Mouse (Mus musculus): ENCODE measurements around the gene Grin3b.
"Not testable (repeated sequence)": the region's sequence is repeated elsewhere in the genome, so short reads cannot be mapped to it uniquely, and the experiment has no call there.

Gene Grin3b

GRCm38 (mm10) chr10:79936284-79936910 lies 34.1 kb upstream of the Grin3b start:
- DNase-seq (ENCODE audit: low read depth) = no peak

- no peak for DNase-seq (ENCODE audit: low read depth)
These were observed 33.5 kb upstream of the Grin3b start for GRCm38 (mm10) chr10:79936911-79937441.

GRCm38 (mm10) chr10:79937775-79938526 lies 32.6 kb upstream of the Grin3b start:
- no peak for DNase-seq (ENCODE audit: low read depth)

DNA sequence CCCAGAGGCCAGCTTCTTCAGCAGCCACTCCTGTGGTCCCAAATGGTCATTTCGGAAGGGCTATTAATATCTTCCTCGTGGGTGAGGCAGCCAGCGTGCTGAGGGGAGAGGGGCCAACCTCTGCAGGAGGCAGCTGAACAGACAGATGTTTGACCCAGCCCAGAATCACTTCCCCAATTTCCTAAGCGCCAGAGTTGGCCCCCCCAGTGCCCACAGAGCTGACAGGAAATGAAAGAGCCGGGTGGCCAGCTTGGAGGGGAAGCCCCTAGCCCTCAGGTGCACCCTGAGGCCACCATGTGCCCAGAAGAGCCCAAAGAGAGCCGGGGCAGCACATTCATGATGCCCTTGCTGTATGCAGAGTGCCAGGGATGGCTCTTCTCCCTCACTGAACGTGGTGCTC lies 29.8 kb upstream of the Grin3b start:
- no peak for DNase-seq (ENCODE audit: low read depth)

- no peak for DNase-seq (ENCODE audit: low read depth)
These were observed 27.5 kb upstream of the Grin3b start for GRCm38 (mm10) chr10:79942988-79943387.

DNA sequence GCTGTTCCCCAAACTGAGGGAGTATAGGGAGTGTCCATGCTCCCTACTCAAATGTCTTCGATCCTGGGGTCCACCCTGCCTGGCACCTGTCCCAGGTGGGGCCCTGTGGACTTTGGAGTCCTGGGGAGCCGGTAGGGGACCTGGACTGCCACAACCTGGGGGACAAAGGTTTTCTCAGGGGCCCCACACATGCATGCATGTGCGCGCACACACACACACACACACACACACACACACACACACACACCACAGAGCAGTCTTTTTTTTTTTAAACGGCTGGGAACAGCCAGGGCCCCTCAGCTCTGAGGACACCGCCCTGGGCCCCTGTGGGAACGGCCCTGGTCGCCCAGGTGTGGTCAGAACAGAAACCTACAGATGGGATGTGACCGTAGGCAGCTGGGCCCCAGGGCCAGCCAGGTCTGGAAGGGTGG lies 27.0 kb upstream of the Grin3b start:
- no peak for DNase-seq (ENCODE audit: low read depth)

DNA sequence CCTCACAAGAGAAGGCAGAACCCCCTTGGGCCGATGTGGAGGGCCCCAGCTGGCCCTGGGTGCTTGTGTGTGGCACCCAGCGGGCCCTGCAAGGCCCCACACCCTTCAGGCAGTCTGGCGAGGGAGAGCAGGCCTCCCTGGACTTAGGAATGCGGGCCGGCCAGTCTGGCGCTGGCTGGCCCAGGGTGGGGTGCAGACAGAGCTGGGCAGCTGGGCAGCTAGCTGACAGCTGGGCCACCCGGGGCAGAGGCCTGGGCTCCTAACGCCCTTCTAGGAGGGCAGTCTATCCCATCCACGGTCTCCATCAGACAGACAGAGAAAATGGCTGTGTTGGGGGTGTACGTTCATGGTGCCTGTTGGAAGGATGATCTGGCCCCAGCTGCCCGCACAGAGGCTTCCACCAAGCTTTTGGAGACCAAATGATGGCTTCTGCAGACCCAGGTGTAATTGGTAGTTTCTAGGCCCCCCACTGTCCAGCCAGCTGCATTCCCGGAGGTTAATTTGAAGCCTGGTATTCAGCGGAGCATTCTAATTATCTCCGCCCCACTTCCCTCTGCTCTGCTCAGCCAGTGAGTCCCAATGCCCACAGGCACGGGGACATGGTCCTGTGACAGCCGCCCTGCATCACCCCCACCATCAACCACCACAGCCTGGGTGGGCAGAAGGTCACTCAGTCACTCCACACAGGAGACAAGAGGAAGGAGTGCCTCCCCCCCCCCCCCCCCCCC lies 24.8 kb upstream of the Grin3b start:
- DNase-seq (ENCODE audit: low read depth) = no peak

GRCm38 (mm10) chr10:79946752-79947322 lies 23.7 kb upstream of the Grin3b start:
- DNase-seq (ENCODE audit: low read depth) = no peak

GRCm38 (mm10) chr10:79947502-79947901 lies 23.0 kb upstream of the Grin3b start:
- no peak for DNase-seq (ENCODE audit: low read depth)

GRCm38 (mm10) chr10:79949873-79950272 lies 20.6 kb upstream of the Grin3b start:
- DNase-seq (ENCODE audit: low read depth) = no peak

DNA sequence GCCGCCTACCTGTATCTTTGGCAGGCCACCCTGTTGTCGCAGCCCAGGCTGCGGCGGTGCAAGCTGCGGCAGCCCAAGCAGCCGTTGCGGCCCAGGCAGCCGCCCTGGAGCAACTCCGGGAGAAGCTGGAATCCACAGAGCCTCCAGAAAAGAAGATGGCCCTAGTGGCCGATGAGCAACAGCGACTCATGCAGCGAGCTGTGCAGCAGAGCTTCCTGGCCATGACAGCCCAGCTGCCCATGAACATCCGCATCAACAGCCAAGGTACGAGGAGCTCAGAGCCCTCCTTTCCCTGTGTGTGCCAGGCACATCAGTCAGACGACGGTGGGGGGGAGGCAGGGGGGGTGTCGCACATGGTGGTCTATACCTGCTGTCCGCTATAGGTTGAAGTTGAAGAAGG lies 19.9 kb upstream of the Grin3b start:
- no peak for DNase-seq (ENCODE audit: low read depth)

- DNase-seq (ENCODE audit: low read depth) = no peak
These were observed 16.6 kb upstream of the Grin3b start for GRCm38 (mm10) chr10:79953946-79954345.

DNA sequence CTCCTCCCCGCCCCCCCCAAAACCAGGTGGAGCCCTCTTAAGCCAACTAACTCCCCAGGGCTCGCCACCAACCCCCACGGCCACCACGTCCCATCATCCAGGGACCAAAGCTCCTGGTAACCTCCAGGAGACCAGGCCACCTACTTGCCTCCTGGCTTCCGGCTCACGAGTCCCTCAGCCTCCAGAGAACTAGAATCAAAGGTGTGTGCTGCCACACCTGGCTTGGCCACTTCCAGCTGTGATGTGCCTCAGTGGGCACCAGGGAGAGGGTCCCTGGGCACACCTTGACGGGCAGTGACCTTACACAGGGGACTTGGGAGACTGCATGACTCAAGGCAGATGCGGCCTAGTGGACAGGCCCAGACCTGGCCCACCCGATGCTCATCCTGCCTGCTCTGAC lies 14.8 kb upstream of the Grin3b start:
- no peak for DNase-seq (ENCODE audit: low read depth)

- DNase-seq (ENCODE audit: low read depth) = no peak
These were observed 13.8 kb upstream of the Grin3b start for GRCm38 (mm10) chr10:79956643-79957154.

GRCm38 (mm10) chr10:79958140-79958816 lies 12.2 kb upstream of the Grin3b start:
- peak; percentile 79 for DNase-seq (ENCODE audit: low read depth)

- not testable (repeated sequence) for DNase-seq (ENCODE audit: low read depth)
These were observed 11.1 kb upstream of the Grin3b start for GRCm38 (mm10) chr10:79959412-79959811.

- peak; percentile 100 for DNase-seq (ENCODE audit: low read depth)
These were observed 10.5 kb upstream of the Grin3b start, which contains the start of gene Wdr18 for GRCm38 (mm10) chr10:79959847-79960601. Wdr18 (plus strand) TSS chr10:79960152.

DNA sequence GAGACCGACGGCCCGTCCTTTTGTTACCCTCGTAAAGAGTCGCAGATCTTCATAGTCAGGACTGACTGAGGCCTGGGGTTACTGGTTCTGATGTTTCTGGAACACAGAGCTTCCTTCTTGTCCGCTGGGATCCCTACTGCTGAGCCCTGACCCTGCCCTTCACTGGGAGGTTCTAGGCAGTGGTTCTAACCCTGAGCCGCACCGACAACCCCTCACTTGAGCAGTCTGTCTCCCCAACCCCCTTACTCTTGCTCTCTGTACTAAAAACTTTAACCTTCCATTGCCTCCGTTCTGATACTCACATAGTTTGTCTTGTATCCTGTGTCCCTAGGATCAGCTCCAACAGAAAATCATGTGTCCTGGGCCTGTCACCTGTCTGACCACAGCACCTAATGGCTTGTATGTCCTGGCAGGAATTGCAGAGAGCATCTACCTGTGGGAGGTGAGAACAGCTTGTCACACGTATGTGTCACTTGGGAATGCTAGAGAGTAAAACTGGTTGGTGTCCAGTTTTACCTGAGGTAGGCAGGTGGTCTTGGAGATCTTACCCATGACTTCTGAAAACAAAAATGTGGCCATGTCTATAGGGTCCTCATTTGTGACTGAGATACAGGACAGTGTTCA lies 9.7 kb upstream of the Grin3b start:
- DNase-seq (ENCODE audit: low read depth) = no peak

DNA sequence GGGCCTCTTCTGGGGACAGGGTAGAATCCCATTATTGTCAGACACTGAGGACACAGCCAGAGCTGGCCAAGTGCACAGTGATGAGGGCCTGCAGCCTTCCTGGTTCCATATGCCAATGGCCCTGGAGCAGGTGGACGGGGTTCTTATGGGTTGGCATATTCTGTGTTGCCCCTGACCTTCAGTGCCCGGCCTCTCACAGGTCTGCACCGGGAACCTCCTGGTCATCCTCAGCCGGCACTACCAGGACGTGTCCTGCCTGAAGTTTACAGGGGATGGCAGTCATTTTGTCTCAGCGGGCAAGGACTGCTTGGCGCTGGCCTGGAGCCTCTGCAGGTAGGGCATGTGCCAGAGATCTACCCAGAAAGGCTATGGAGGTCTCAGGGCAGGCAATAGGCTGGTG lies 5.8 kb upstream of the Grin3b start:
- no peak for DNase-seq (ENCODE audit: low read depth)

DNA sequence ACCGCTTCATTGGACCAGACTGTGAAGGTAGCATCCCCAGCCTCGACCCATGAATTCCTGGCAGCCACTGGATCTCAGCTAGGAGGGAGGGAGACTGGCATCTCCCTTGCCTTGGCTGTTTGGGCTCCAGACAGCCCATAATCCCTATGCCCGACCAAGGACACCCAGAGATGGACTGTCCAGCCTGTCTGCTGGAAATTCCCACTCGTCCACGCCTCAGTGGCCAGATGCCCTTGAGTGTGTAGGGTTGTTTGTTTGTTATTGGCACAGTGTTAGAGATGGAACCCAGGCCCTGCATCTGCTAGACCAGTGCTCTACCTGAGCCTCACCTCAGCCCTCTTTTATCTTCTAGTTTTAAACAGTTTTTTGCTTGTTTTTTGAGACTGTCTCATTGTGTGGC lies 5.2 kb upstream of the Grin3b start:
- no peak for DNase-seq (ENCODE audit: low read depth)
